Mouse (Mus musculus) midbrain, embryonic 15.5 days (tissue): ENCODE data around the gene Cebpb. TPM values are rescaled to one million over a fixed set of nuclear protein-coding genes. Genes with fewer than 3 reads are reported as not detected.

ENCODE experiments used
- ATAC-seq: fragments of 200-750 bp; cut with Nextera tagmentation; replicated peaks from 2 replicates; pipeline ENCODE4 v1.8.0; 2017; ENCODE audit warnings: moderate TSS enrichment
- H3K27ac ChIP-seq: fragments of 300-500 bp; sonication (generic); 2 replicates; pipeline ENCODE4 v1.5.1; 2015; ENCODE audit warnings: mild to moderate bottlenecking, inconsistent platforms
- H3K27me3 ChIP-seq: fragments of 300-500 bp; sonication (generic); replicated peaks from 2 replicates; pipeline ENCODE4 v1.6.1; 2015; ENCODE audit warnings: inconsistent platforms
- H3K36me3 ChIP-seq: fragments of 300-500 bp; sonication (generic); replicated peaks from 2 replicates; pipeline ENCODE4 v1.6.1; 2015; ENCODE audit warnings: inconsistent platforms
- H3K4me1 ChIP-seq: fragments of 300-500 bp; sonication (generic); 2 replicates; pipeline ENCODE4 v1.6.1; 2015; ENCODE audit warnings: inconsistent platforms
- H3K4me2 ChIP-seq: fragments of 300-500 bp; sonication (generic); 2 replicates; pipeline ENCODE4 v1.6.1; 2015; ENCODE audit warnings: inconsistent platforms, mild to moderate bottlenecking, moderate library complexity
- H3K4me3 ChIP-seq: fragments of 300-500 bp; sonication (generic); 2 replicates; pipeline ENCODE4 v1.5.1; 2015; ENCODE audit warnings: mild to moderate bottlenecking, inconsistent platforms
- H3K9ac ChIP-seq: fragments of 300-500 bp; sonication (generic); 2 replicates; pipeline ENCODE4 v1.6.1; 2015; ENCODE audit warnings: mild to moderate bottlenecking, inconsistent platforms
- H3K9me3 ChIP-seq: fragments of 300-500 bp; sonication (generic); 2 replicates; pipeline ENCODE4 v1.6.1; 2016; ENCODE audit warnings: inconsistent platforms
- WGBS: fragments of 180-500 bp; shearing (Covaris S2); methylation state at CpG from one replicate; pipeline ENCODE4 v1.1.7; 2015; ENCODE audit warnings: mixed read lengths; 5-methylcytosine and 5-hydroxymethylcytosine counted together
- polyA plus RNA-seq: library from polyadenylated mRNA; unstranded; fragments of >200 nt; fragmentation: Nextera tagmentation; extraction: Ambion mirVana; gene quantifications from 2 replicates; pipeline ENCODE4 v1.2.1, GENCODE M21; 2015

The Cebpb gene
- polyA plus RNA-seq, 1 experiment from 2014 or later: 1.3 TPM

DNA sequence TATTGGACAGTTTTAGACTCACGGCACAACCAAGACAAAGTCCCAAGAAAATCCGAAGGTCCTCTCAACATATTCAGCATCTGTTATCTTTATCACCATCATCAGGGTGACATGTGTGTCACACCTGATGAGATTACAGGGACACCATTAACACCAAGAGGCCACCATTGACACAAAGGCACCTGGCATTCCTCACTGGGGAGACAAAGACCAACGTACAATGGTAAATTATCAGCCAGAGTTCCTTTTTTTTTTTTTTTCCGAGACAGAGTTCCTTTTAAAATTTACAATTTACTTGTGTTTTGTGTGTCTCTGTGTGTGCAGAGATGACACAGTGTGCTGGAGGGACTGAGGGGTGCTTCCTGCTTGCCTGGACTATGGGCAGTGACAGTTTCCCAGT lies 19.3 kb upstream of the Cebpb start:
- WGBS: 76% methylated on average over 4 of the region's 4 CpGs
- H3K4me1 ChIP-seq: peaks cover 2% of the 10 kb centered on the region; the same call in 1 of the 2 replicates
- no peaks in the 10 kb centered on the region for H3K27me3 ChIP-seq
- no peak overlapping the region for H3K4me2 ChIP-seq
- no peaks in the 10 kb centered on the region for H3K9me3 ChIP-seq
- ATAC-seq: no peak
- no peak overlapping the region for H3K9ac ChIP-seq
- no peaks in the 10 kb centered on the region for H3K36me3 ChIP-seq
- H3K4me3 ChIP-seq: no peak overlapping the region
- H3K27ac ChIP-seq: no peak overlapping the region

DNA sequence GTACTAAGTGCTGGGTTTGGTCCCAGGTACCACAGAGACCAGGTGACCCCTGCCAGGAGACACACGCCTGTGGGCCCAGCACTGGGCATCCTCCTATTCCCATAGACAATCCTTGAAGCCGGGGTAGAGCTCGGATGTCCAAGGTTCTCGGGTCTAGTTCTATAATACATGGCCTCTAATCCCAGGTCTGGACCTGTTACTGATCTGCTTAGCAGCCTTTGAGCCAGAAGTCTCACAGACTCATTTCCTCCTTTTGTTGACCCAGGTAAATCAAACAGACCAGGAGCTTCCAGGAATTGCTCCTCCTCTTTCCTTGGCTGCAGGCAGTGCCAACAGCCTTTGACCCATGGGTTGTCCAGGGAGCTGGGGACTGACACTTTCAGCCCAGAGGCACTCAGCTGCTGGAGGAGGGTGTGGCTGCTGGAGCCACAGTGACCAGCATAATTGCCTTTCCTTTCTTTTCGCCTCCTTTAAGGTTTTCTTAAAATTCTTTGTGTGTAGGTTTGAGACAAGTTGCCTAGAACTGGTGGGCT lies 17.5 kb upstream of the Cebpb start:
- 85% methylated on average over 5 of the region's 5 CpGs for WGBS
- Histone ChIP-seq H3K9ac (no peak overlapping the region), H3K36me3 (no peaks in the 10 kb centered on the region), H3K4me3 (no peak overlapping the region), H3K27me3 (no peaks in the 10 kb centered on the region), H3K4me2 (no peak overlapping the region), H3K9me3 (no peaks in the 10 kb centered on the region), H3K4me1 (peaks cover 2% of the 10 kb centered on the region; the same call in 1 of the 2 replicates), H3K27ac (no peak overlapping the region)
- ATAC-seq: no peak

DNA sequence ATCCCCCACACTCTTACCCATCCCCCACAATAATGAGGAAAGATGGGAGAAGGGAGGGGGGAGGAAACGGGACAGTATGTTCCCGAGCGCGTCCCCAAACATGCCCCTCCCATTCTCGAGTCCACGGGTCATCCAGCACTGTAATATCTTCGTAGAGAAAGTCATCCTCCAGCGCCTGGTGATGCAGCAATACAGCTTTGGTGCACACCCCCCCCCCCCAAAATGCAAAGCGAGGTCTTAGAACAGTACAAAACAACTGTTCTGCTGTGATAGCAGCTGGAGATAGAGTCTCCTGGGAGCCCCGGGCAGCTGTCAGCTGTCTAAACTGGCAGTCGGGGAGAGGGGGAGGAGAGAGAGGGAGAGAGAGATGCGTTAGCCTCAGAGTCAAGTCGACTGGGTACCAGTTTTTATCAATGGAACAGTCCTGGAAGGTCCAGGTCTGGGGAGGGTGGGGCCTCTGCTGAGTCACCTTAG lies 16.5 kb upstream of the Cebpb start:
- peaks cover 2% of the 10 kb centered on the region; the same call in 1 of the 2 replicates for H3K4me1 ChIP-seq
- no peaks in the 10 kb centered on the region for H3K27me3 ChIP-seq
- no peaks in the 10 kb centered on the region for H3K9me3 ChIP-seq
- H3K4me2 ChIP-seq: no peak overlapping the region
- H3K4me3 ChIP-seq: no peak overlapping the region
- H3K27ac ChIP-seq: no peak overlapping the region
- no peak for ATAC-seq
- no peaks in the 10 kb centered on the region for H3K36me3 ChIP-seq
- H3K9ac ChIP-seq: no peak overlapping the region
- WGBS: 22% methylated on average over 13 of the region's 13 CpGs

DNA sequence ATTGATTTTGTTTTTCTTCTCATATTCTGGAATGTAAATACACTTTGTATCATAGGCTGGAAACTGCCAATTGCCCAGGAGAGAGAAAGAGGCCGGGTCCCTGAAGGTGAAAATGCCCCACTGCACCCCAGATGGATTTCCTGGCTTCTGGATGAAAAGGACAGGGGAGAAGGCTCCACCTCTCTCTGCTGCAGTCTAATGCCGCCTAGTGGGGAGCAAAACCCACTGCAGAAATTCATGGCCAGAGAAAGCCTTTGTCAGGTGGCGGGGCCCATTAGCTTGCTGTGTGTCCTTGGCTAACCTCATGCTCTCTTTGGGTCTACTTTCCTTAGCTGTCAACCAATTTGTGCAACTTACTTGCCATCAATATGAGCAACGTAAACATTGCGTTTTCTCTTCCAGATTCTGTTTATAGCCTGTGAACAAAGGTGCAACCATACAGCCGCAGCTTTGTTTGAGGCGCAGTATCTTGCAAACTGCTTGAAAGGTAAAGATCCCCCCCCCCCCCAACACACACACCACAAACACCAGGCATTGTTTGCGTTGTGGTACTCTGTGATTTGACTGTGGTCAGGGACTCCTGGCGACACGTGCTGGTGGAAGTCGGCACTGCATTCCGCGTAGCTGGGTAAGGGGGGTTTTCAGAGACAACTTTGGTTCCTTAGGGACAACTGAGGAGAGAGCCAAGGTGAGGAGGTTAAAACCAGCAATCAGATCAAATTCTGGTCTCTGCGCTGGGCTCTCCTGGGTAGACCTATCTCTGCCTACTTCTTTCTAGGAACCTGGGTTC lies 13.4 kb upstream of the Cebpb start:
- Histone ChIP-seq H3K27me3 (no peaks in the 10 kb centered on the region), H3K4me3 (no peak overlapping the region), H3K9ac (no peak overlapping the region), H3K4me2 (no peak overlapping the region), H3K36me3 (no peaks in the 10 kb centered on the region), H3K27ac (no peak overlapping the region), H3K9me3 (no peaks in the 10 kb centered on the region), H3K4me1 (peaks cover 2% of the 10 kb centered on the region; the same call in 1 of the 2 replicates)
- 40% methylated on average over 14 of the region's 14 CpGs for WGBS
- ATAC-seq: no peak

DNA sequence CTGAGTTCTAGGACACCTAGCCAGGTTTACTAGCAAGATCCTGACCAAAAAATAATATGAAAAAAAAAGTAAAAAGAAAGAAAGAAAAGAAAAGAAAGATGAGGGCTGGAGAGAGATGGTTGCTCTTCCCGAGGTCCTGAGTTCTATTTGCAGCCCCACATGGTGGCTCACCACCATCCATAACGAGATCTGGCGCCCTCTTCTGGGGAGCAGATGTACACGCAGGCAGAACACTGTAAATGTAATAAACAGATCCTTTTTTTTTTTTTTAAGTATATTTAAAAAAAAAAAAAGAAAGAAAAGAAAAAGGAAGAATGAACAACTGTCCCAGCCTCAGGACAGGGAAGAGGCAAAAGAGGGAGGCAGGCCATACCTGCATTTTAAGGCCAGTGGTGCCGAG lies 10.1 kb upstream of the Cebpb start:
- H3K9me3 ChIP-seq: no peaks in the 10 kb centered on the region
- 0 out of 2 replicates have a peak, but pooled peaks cover 2% of the 10 kb centered on the region for H3K27me3 ChIP-seq
- no peaks in the 10 kb centered on the region for H3K36me3 ChIP-seq
- H3K9ac ChIP-seq: no peak overlapping the region
- no peak overlapping the region for H3K4me2 ChIP-seq
- H3K27ac ChIP-seq: no peak overlapping the region
- WGBS: 51% methylated on average over 5 of the region's 5 CpGs
- H3K4me3 ChIP-seq: no peak overlapping the region
- H3K4me1 ChIP-seq: no peaks in the 10 kb centered on the region
- ATAC-seq: no peak

DNA sequence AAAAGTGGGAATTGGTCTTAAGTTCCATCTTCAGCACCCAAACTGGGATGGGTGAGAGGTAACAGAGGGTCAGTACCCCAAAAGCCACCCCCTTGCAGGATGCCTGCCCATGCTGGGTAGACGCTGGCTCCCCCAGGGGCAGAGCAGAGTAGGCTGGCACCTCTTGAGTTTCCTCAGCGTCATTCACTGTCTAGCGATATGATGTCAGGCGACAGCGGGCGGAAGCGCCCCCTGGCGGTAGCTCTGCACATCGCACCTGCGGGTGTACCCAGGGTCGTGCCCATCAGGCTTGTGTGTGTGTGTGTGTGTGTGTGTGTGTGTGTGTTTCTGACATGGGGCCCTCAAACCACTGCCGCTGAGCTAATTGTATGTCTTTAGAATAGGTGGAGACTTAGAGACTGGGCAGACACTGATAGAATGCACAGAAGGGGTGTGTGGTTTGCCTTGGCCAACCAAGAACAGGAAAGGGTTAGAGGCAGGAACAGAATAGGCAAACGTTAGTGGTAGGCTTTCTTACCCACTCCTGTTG lies 8.7 kb upstream of the Cebpb start:
- Histone ChIP-seq H3K27me3 (peaks cover 7% of the 10 kb centered on the region; the same call in 1 of the 2 replicates), H3K4me2 (no peak overlapping the region), H3K36me3 (no peaks in the 10 kb centered on the region), H3K4me1 (no peaks in the 10 kb centered on the region), H3K4me3 (no peak overlapping the region), H3K27ac (no peak overlapping the region), H3K9me3 (no peaks in the 10 kb centered on the region), H3K9ac (no peak overlapping the region)
- 2% methylated on average over 13 of the region's 13 CpGs for whole genome bisulfite sequencing
- ATAC-seq: peak; percentile 75

DNA sequence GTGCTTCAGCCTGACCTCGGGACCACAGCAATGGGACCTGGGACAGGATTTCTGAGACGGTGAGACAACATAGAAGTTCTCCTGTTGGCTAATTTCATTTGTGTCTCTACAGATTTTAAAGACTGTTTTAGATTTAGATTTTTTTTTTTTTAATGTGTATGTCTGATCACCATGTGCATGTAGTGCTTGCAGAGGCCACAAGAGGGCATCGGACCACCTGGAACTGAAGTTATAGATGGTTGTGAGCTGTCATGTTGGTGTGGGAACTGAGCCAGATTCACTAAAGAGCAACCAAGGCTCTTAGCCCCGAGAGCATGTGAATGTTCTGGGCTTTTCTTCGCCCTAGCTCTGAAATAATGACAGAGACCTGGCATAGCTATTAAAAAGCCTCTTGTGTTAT lies 8.1 kb upstream of the Cebpb start:
- WGBS: 51% methylated on average over 5 of the region's 5 CpGs
- Histone ChIP-seq H3K9ac (no peak overlapping the region), H3K36me3 (no peaks in the 10 kb centered on the region), H3K27me3 (peaks cover 12% of the 10 kb centered on the region; the same call in 1 of the 2 replicates), H3K27ac (no peak overlapping the region), H3K9me3 (no peaks in the 10 kb centered on the region), H3K4me2 (no peak overlapping the region), H3K4me3 (no peak overlapping the region), H3K4me1 (no peaks in the 10 kb centered on the region)
- no peak for ATAC-seq

DNA sequence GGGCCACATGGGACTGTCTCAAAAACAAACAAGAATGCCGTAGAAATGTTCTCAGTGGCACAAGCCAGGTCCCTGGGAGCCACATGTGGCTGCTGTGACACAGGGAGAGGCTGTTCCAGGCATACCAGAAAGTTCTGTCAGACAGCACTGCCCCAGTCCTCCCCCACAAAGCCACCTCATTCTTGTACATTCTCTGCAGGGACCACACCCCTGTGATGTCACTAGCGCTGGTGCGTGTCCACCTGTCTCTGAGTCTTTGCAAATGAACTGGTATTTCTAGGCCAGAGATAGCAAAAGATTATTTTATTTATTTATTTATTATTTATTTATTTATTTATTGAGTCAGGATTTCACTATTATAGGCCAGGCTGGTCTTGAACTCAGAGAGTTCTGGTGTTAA lies 5.0 kb upstream of the Cebpb start:
- Histone ChIP-seq H3K4me2 (no peak overlapping the region), H3K36me3 (no peaks in the 10 kb centered on the region), H3K9ac (no peak overlapping the region), H3K27me3 (peaks cover 34% of the 10 kb centered on the region), H3K9me3 (no peaks in the 10 kb centered on the region), H3K4me3 (no peak overlapping the region), H3K4me1 (peaks cover 4% of the 10 kb centered on the region; the same call in 1 of the 2 replicates), H3K27ac (no peak overlapping the region)
- 82% methylated on average over 3 of the region's 3 CpGs for WGBS
- ATAC-seq: no peak

DNA sequence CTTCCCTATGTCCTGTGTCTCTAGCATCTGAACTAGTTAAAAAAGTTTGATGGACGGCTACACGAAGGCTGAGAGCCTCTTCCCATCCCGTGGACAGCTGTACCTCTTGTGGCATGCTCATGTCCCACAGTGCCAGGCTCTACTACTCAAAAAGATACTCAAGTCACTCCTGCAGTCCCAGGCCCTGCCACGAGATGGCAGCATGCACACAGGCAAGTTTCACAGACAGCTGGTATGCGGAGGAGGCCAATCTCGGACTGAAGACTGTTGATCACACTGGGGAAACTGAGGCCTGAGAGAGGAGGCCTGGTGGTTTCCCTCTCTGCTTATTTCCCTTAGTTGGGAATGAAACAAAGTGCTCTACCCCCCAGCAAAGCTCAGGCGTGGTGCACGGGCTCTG lies 3.6 kb upstream of the Cebpb start:
- ATAC-seq: no peak
- Histone ChIP-seq H3K27ac (no peak overlapping the region), H3K9me3 (no peaks in the 10 kb centered on the region), H3K4me1 (peaks cover 16% of the 10 kb centered on the region; the same call in 1 of the 2 replicates), H3K4me3 (no peak overlapping the region), H3K36me3 (no peaks in the 10 kb centered on the region), H3K4me2 (no peak overlapping the region), H3K27me3 (peaks cover 47% of the 10 kb centered on the region), H3K9ac (no peak overlapping the region)
- 8% methylated on average over 8 of the region's 8 CpGs for WGBS

DNA sequence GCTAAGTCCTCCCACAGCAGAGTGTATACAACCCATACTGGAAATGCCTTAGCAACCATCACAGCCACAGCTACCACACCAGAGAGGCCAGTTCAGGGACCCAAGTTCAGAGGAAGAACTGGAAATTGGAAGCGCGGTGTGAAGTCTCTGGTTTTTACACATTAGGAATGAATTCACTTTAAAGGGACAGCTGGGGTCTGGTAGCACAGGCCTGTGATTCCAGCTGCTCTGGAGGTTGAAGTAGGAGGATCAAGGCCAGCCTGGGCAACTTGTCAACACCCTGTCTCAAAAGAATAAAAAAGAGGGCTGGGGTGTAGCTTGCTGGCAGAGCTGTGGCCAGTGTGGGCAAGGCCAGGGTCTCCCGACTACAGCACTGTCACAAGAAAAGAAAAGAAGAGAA lies 2.9 kb upstream of the Cebpb start:
- no peak overlapping the region for H3K4me3 ChIP-seq
- ATAC-seq: no peak
- 86% methylated on average over 3 of the region's 3 CpGs for WGBS

DNA sequence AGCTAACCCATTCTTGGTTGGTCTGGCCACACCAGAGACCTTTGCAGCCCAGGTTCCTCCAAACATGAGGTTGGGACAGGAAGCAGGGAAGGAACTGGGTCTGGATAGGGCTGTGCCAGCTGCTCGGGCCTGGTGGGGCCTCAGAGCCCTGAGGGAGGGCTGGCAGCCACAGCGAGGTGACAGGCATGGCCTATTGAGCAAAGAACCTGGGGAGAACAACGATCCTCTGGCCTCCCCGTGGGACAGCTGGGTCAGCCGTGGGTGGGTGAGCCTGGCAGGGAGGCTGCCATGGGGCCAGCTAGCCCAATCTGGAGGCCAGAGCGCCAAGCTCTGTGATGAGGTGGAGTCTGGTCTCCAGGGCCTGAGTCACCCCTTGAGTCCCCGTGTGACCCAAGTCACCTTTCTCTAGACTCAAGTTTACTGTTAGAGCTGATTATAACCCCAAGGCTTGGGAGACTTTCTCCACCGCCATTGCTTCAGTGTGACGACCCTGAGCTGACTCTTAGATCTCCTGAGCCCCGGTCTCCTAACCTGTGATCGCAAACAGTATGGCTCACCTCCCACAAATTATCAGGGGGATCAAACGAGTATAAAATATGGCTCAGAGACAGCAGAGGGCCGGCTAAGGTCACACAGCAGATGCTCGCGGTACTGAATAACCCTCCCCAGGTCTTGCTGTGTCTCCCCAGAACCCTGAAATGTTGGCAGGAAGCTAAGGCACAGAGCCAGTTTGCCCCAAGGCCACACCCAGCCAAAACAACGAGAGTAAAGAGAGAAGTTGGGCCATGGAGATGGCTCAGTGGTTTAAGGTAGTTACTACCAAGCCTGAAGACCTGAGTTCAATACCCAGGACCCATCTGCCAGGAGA lies 2.1 kb upstream of the Cebpb start:
- ATAC-seq: no peak
- Histone ChIP-seq H3K27me3 (peaks cover 60% of the 10 kb centered on the region), H3K4me2 (no peak overlapping the region), H3K4me1 (peaks cover 16% of the 10 kb centered on the region; the same call in 1 of the 2 replicates), H3K36me3 (no peaks in the 10 kb centered on the region), H3K27ac (no peak overlapping the region), H3K9ac (no peak overlapping the region), H3K4me3 (no peak overlapping the region), H3K9me3 (no peaks in the 10 kb centered on the region)
- WGBS: 85% methylated on average over 16 of the region's 16 CpGs

More for the DNA sequence above, 2.9 kb upstream of the Cebpb start:
- Histone ChIP-seq H3K9ac (no peak overlapping the region), H3K4me1 (peaks cover 16% of the 10 kb centered on the region; the same call in 1 of the 2 replicates), H3K9me3 (no peaks in the 10 kb centered on the region), H3K36me3 (no peaks in the 10 kb centered on the region), H3K27me3 (peaks cover 53% of the 10 kb centered on the region), H3K27ac (no peak overlapping the region), H3K4me2 (no peak overlapping the region)

DNA sequence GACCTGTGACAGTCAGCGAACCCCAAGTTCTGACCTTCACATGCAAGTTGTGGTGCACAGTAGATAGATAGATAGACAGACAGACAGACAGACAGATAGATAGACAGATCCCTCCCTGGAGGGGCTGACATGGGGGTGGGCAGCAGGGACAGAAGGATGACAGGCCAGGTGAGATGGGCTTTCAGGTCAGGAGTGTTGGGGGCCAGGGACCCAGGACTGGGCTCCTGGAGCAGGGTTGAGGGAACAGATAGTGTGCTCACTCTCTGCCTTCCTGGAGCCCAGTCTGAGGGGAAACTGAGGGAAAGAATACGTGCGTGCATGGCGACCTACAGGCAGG lies 1.5 kb upstream of the Cebpb start:
- WGBS: 69% methylated on average over 4 of the region's 4 CpGs
- H3K27ac ChIP-seq: no peak overlapping the region
- H3K9ac ChIP-seq: no peak overlapping the region
- peaks cover 16% of the 10 kb centered on the region; the same call in 1 of the 2 replicates for H3K4me1 ChIP-seq
- no peak for ATAC-seq
- no peaks in the 10 kb centered on the region for H3K9me3 ChIP-seq
- H3K4me3 ChIP-seq: no peak overlapping the region
- H3K36me3 ChIP-seq: no peaks in the 10 kb centered on the region
- H3K4me2 ChIP-seq: no peak overlapping the region
- H3K27me3 ChIP-seq: peaks cover 64% of the 10 kb centered on the region
